Mouse (Mus musculus) monocyte, adult 5-6 weeks (primary cell): Measurements from ENCODE around the gene Cypt2. TPM values are rescaled to one million over a fixed set of nuclear protein-coding genes. Genes with fewer than 3 reads are reported as not detected.
"Not testable (repeated sequence)": the region's sequence is repeated elsewhere in the genome, so short reads cannot be mapped to it uniquely, and the experiment has no call there.

Experiments
- ATAC-seq: fragments of 153-309, 156-312 bp; replicated peaks from 2 replicates; pipeline ENCODE4 v1.8.0; 2017; ENCODE audit warnings: mild to moderate bottlenecking; ENCODE audit not compliant: low TSS enrichment, insufficient number of reproducible peaks, severe bottlenecking, poor library complexity, low FRiP score
- total RNA-seq: library from RNA; stranded (forward); fragments of 200-1000, 200-491, 200-594 nt; gene quantifications from 3 replicates; pipeline ENCODE4 v1.2.3, GENCODE M21; 2017

Gene Cypt2
- total RNA-seq: 0.86 TPM in 1 of 3 replicates, not detected in the others

DNA sequence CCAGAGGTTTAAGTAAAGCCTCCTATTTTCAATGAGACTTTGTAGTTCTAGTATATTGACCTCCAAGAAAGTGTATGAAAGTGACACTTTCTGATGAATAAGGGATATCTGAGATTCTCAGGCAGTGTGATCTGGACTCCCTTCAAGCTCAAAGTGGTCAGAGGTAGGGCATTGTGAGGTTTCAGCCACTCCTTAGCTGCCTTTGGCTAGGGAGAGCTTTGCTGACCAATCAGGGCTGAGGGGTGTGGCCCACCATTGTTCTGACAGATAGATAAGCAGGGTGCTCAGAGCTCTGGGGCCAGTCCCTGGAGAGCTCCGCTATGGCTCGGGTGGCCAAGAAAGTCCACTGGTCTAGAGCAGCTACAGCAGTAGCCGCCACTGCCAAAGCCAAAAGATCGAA lies at the start of gene Cypt2:
TSS of gene Cypt2 (plus strand) at position 301 of the 400 bp plus-strand sequence.
- ATAC-seq: not testable (repeated sequence)

DNA sequence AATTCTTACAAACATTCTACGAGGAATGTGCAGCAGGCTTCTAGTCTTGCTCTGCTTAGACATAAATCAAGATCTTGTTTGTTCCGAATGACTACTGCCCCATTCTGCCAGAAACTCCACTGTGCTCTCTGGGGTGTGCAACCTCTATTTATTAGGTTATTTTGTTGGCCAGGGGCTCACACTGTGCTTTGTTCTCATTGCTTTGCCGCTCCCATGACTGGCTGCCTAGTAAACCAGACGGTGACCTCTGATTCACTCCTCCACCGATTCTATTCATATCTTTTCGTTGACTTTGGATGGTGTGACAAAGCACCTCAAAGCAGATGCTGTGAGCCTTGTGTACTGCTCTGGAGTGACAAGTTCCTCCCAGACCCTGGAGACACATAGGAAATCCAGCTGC lies 46.7 kb downstream of the Cypt2 start:
- no peak for ATAC-seq
